Mouse (Mus musculus) right cerebral cortex, postnatal 14 days (tissue): Measurements from ENCODE around the gene Tdpoz2.
A peak's percentile ranks its signal among the peaks of the same experiment; 100 is the strongest.
"Not testable (repeated sequence)": the region's sequence is repeated elsewhere in the genome, so short reads cannot be mapped to it uniquely, and the experiment has no call there.

Source experiments
- DNase-seq: peaks from one replicate; pipeline ENCODE4 v3.0.0; 2022

Tdpoz2 gene

GRCm38 (mm10) chr3:93652586-93652985 is at the start of gene Tdpoz2:
Tdpoz2 (minus strand) TSS chr3:93652686.
- DNase-seq, result no peak

DNA sequence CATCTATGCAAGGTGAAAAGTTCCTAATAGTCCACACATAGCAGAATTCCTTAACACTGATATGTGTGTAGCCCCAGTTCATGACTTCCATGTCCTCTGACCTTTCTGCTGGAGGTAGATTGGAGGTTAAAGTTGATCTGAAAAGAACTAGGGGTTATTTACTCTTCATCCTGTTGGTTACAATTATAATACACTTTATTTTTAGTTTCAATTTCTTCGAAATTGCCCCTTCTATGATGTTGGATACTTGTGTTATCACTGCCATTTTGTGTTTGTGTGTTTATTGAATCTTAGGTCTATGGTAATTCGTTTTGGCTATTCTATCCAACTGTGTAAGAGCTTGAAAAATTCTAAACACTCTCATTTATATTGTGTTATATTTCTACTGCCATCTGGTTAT is 40.5 kb upstream of the Tdpoz2 start, which contains the start of gene Gm37596:
Gm37596 (minus strand) TSS at position 101 of the 400 bp plus-strand sequence.
- not testable (repeated sequence) for DNase-seq

GRCm38 (mm10) chr3:93676210-93676609 is 23.7 kb upstream of the Tdpoz2 start, which contains the start of gene Tdpoz1:
Tdpoz1 (minus strand) TSS chr3:93676310.
- not testable (repeated sequence) for DNase-seq

DNA sequence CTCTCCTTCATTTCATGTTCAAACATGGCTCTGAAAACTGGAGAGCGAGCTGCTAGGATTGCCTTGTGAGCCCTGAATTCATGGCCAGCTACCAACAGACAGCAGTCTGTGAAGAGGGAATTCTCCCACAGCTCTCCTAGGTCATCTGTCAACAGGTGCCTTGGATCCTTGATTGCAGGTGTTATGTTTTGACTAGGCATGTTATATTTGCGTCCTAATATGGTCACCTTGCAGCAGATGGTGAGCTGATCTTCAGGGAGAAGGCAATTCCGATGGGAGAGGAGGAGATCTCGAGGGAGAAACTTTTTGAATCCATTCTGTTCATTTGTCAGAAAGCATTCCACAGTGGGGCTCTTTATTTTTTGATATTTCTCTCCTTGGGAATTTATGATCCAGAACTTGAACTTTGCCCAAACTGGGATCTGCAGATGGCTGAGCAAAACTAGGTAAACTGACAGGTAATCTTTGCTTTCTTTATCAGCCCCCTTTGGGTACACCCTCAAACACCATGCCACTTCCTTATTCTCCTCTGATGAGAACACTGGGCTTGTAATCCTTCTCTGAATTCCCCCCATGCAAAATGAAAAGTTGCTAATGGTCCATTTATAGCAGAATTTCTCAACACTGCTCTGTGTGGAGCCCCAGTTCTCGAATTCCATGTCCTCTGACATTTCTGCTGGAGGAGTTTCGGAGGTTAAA is 18.5 kb upstream of the Tdpoz2 start:
- not testable (repeated sequence) for DNase-seq

GRCm38 (mm10) chr3:93654260-93654659 is 1.8 kb upstream of the Tdpoz2 start:
- DNase-seq, result no peak

- not testable (repeated sequence) for DNase-seq
These were observed 21.4 kb downstream of the Tdpoz2 start for GRCm38 (mm10) chr3:93630917-93631714.

DNA sequence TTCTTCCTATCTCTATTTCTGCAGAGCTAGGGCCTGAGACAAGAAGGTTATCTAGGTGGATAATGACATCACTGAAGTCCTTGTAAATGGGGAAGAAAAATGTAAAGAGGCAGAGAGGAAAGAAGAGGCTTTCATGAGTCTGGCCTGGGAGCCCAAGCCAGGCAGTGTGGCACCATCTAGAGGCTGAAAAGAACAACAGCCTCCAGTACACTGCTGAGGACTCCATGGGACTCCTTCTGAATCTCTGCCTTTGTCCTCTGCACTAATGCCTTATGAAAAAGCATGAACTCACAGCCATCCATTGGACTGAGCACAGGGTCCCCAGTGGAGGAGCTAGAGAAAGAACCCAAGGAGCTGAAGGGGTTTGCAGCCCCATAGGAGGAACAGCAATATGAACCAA is 43.5 kb downstream of the Tdpoz2 start:
- DNase-seq, result peak; percentile 16

DNA sequence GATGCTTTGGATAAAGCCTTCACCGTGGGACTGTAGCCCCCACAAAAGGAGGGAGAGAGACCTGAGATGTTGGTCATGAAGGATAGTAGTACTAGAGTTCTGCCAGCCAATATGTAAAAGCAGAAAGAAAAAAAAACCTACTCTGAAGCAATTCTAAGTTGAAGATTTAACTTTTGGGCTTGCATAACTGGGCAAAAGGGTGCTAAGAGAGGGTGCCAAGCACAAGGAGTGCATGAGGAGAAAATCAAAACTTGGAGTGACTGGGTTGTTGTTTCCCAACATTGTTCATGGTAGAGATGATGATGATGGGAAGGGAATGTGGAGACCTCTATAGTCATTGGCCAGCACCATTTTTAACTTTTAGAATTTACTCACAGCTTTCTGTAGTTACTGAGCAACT is 50.6 kb downstream of the Tdpoz2 start:
- no peak for DNase-seq
